Mouse (Mus musculus) macrophage (primary cell): Measurements from ENCODE around the gene Phlda2. TPM values are rescaled to one million over a fixed set of nuclear protein-coding genes. Genes with fewer than 3 reads are reported as not detected.

Source experiments
- H3K27ac ChIP-seq: fragments of 350-480 bp; formaldehyde crosslinking; 2 replicates; pipeline ENCODE4 v1.9.0; 2021
- H3K36me3 ChIP-seq: fragments of 350-480 bp; formaldehyde crosslinking; 2 replicates; pipeline ENCODE4 v1.9.0; 2021; ENCODE audit errors: inconsistent target
- H3K4me3 ChIP-seq: fragments of 350-480 bp; formaldehyde crosslinking; 2 replicates; pipeline ENCODE4 v1.9.0; 2021; ENCODE audit errors: inconsistent target
- H3K79me2 ChIP-seq: fragments of 350-480 bp; formaldehyde crosslinking; 2 replicates; pipeline ENCODE4 v1.9.0; 2021; ENCODE audit errors: inconsistent target
- WGBS: methylation state at CpG from one replicate; pipeline ENCODE4 v1.1.7; 2026; ENCODE audit warnings: inconsistent platforms; ENCODE audit not compliant: missing documents; 5-methylcytosine and 5-hydroxymethylcytosine counted together
- polyA plus RNA-seq: library from polyadenylated mRNA; stranded (reverse); fragments of 250-400 nt; gene quantifications from 3 replicates; pipeline ENCODE4 v1.2.4, GENCODE M21; 2018; ENCODE audit warnings: inconsistent platforms

Gene Phlda2
- polyA plus RNA-seq, 1 experiment from 2014 or later: not detected

- no peaks in the 10 kb centered on the region for H3K79me2 ChIP-seq
- WGBS: 32% methylated on average over 24 of the region's 32 CpGs
- no peak overlapping the region for H3K27ac ChIP-seq
- H3K36me3 ChIP-seq: no peaks in the 10 kb centered on the region
- H3K4me3 ChIP-seq: no peak overlapping the region
Observed at GRCm38 (mm10) chr7:143461294-143461870, 41.6 kb downstream of the Phlda2 start.

DNA sequence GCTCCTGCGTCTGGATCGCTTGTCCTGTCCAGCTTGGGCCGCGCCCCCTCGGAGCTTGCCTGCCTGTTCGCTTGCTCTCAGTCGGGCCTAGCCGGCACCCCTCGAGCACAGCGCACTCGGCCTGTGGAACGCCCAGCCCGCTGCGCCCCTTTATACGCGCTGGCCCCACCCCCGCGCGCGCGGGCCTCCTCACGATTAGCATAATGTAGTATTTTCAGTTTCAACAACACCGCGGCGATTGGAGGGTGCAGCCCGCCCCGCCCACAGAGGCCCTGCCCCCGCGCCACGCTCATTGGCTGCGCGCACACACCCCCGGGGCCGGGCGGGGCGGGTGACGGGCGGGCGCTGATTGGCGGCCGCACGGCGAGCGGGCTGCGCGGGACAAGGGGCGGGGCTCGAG lies 42.1 kb downstream of the Phlda2 start, which contains the start of gene Cdkn1c:
Gene Cdkn1c (minus strand): TSS at position 177 of the 400 bp plus-strand sequence.
- H3K79me2 ChIP-seq: no peaks in the 10 kb centered on the region
- no peaks in the 10 kb centered on the region for H3K36me3 ChIP-seq
- no peak within 1 kb of the TSS for H3K4me3 ChIP-seq
- WGBS: 55% methylated on average over 37 of the region's 48 CpGs
- no peak within 1 kb of the TSS for H3K27ac ChIP-seq

GRCm38 (mm10) chr7:143460217-143460834 lies 42.6 kb downstream of the Phlda2 start:
- no peaks in the 10 kb centered on the region for H3K79me2 ChIP-seq
- no peak overlapping the region for H3K27ac ChIP-seq
- WGBS: 31% methylated on average over 37 of the region's 60 CpGs
- no peaks in the 10 kb centered on the region for H3K36me3 ChIP-seq
- H3K4me3 ChIP-seq: no peak overlapping the region

DNA sequence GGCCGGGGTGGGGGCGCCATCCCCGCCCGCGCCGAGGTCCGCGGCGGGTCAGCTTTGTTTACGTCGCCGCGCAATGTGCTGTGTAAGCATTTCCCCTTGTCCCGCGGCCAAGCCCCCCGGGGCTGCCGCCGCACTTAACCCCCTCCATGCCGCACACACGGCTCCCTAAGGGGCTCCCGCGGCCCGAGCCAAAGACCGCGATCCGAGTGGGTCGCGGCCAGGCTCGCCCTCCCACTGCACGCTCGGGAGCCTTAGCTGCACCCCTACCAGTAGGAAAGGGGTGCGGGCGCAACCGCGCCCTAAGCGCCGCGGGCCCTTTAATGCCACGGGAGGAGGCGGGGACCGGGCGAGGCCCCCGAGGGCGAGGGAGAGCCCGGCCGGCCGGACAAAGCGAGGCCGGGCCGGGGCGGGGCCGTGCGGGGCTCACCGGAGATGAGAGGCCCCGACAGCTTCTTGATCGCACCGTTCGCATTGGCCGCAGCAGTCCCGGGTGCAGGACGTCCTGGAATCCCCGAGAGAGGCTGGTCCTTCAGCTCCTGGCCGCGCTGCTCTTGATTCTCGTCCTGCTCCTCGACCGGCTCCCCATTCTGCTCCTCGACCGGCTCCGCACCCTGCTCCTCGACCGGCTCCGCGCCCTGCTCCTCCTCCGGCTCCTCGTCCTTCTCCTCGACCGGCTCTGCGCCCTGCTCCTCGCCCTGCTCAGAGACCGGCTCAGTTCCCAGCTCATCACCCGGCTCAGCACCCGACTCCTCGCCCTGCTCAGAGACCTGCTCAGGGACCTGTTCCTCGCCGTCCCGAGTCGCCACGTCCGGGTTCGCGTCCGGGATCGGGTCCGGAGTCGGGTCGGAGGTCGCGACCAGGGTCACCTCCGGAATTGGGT lies 43.4 kb downstream of the Phlda2 start:
- Histone ChIP-seq H3K4me3 (no peak overlapping the region), H3K36me3 (no peaks in the 10 kb centered on the region), H3K27ac (no peak overlapping the region), H3K79me2 (no peaks in the 10 kb centered on the region)
- WGBS: 35% methylated on average over 98 of the region's 100 CpGs

DNA sequence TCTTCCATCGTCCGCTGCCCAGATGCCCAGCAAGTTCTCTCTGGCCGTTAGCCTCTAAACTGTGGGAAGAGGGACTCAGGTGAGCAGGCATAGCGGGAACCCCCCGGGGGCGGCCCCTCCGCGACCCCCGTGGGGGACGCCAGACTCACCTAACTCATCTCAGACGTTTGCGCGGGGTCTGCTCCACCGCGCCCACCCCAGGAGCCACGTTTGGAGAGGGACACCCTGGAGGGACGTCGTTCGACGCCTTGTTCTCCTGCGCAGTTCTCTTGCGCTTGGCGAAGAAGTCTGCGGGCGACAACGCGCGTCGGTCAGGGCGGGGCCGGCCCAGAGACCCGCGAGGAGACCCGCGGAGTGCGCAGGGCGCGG lies 44.0 kb downstream of the Phlda2 start:
- Histone ChIP-seq H3K79me2 (no peaks in the 10 kb centered on the region), H3K36me3 (no peaks in the 10 kb centered on the region), H3K4me3 (no peak overlapping the region), H3K27ac (no peak overlapping the region)
- 46% methylated on average over 29 of the region's 38 CpGs for WGBS

Other genes with a start within 250 kb of the Phlda2 start
- gene Cdkn1c, start 42.1 kb downstream of the Phlda2 start, polyA plus RNA-seq: 16.5 to 94.4 TPM (median 33.3 TPM) in 3 replicates
- 2.0 to 3.1 TPM (median 2.3 TPM) in 3 replicates for gene Slc22a18, start 29.4 kb downstream of the Phlda2 start, polyA plus RNA-seq
- gene Nap1l4, start 46.0 kb upstream of the Phlda2 start, polyA plus RNA-seq: 53.7 to 124 TPM (median 75.6 TPM) in 3 replicates
- 22.1 to 22.6 TPM (median 22.5 TPM) in 3 replicates for gene Cars, start 96.9 kb upstream of the Phlda2 start, polyA plus RNA-seq
- gene Tnfrsf26, start 125.6 kb upstream of the Phlda2 start, polyA plus RNA-seq: 5.9 to 10.7 TPM (median 10.6 TPM) in 3 replicates
- gene Tnfrsf22, start 146.5 kb upstream of the Phlda2 start, polyA plus RNA-seq: 2.7 to 8.5 TPM (median 3.7 TPM) in 3 replicates
- 11.0 to 17.9 TPM (median 11.0 TPM) in 3 replicates for gene Tnfrsf23, start 182.7 kb upstream of the Phlda2 start, polyA plus RNA-seq